Mouse (Mus musculus) Patski (cell line): Measurements from ENCODE around the gene Tnfrsf13c. TPM values are rescaled to one million over a fixed set of nuclear protein-coding genes. Genes with fewer than 3 reads are reported as not detected.

ENCODE experiments used
- ATAC-seq: fragments of 100-300 bp; one replicate; pipeline ENCODE4 v1.8.0; 2021
- CTCF ChIA-PET: fragments of 350-600 bp; sonication (Branson Sonifier 250); formaldehyde crosslinking; loops from one replicate; lab custom pipeline; 2022; ENCODE audit warnings: inconsistent platforms; lab: Charles Lee
- POLR2A ChIA-PET: fragments of 350-600 bp; sonication (Branson Sonifier 250); formaldehyde crosslinking; loops from one replicate; lab custom pipeline; 2022; ENCODE audit warnings: antibody characterized with exemption, inconsistent platforms; lab: Charles Lee
- DNase-seq: peaks from one replicate; pipeline ENCODE4 v3.0.0-alpha.2; 2011; ENCODE audit warnings: low read depth, low spot score
- H3K27me3 ChIP-seq: fragments of 371-371 bp; one replicate; pipeline ENCODE4 v1.5.1; 2021
- CTCF ChIP-seq: fragments of 100-300 bp; IDR thresholded peaks from one replicate; pipeline ENCODE4 v1.5.1; 2021
- in situ Hi-C: fragments of 300-500 bp; cut with MboI; formaldehyde crosslinking; loops from 3 replicates; pipeline ENCODE4 v1.11.1; 2018; ENCODE audit warnings: low pct_unique_long_range_greater_than_20kb, mixed read lengths
- polyA plus RNA-seq: library from polyadenylated mRNA; unstranded; gene quantifications from one replicate; pipeline ENCODE4 v1.2.3, GENCODE M21; 2021

Gene Tnfrsf13c
- polyA plus RNA-seq: 0.03 TPM

DNA sequence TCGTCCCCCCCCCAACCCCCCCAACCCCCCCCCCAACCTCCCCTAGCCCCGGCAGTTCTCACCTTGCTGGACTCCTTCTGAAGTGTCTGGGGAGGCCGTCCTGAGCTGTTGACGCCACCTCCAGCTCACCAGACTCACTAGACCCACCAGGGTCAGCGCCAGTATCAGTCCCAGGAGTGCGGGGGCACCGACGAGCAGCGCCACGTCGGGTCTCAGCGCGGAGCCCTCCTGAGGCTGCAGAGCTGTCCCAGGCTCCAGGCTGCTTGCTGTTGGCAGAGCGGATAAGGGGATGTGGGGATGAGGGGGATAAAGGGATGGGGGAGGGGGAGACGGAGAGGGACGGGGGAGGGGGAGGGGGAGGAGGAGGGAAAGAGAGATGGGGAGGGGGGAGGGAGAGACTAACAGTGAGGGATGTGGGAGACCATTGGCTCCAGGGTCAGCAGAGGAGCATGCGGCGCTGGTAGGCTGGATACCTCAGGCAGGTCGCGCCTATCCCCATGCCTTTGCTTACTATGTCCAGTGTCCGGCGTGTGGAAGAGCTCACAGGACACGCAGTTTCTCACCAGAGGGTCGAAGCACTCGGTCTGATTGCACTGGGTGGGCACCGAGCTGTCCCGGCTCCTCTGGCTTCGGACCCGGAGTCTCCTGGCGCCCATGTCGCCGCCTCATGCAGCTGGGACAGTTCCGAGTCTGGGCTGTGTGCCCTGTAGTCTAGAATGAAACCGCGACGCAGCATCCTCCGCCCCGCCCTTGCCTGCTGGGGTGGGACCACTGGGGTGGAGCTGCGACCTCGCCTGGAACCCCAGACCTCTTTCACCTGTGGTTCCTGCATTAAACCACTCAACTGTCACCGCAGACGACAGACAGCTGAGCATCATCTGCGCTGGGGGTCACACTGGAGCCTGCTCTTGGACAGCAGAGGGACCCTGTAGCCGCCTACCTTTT is at the start of gene Tnfrsf13c:
TSS of gene Tnfrsf13c (minus strand) at position 713 of the 945 bp plus-strand sequence.
- ATAC-seq (no peak), DNase-seq (no peak)
- no peak for TF ChIP-seq CTCF
- CTCF ChIA-PET: no interaction called here
- POLR2A ChIA-PET: no interaction called here
- in situ Hi-C loops: no loop called here
- peaks cover 11% of the 10 kb centered on the region for H3K27me3 ChIP-seq

DNA sequence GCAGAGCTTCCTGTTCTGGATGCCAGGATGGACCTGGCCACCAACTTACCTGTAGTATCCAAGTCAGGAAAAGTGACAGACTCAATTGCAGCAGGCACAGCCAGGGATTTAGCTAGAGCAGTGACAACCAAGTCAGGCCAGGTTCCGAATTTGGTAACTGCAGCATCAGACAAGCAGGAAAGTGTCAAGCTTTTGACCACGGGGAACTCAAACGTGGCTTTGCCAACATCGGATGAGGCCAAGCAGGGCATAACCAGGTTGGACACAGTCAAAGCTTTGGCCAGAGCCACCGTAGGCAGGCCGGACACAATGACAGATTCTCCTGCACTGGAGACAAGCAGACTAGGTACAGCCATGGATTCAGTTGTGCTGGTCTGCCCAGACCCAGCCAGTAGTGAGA is 48.1 kb upstream of the Tnfrsf13c start:
- ChIA-PET POLR2A (no interaction called here), CTCF (interaction anchor here (1.1 to 2.4 kb wide), 4 partner anchors 8 to 15 kb away, joined by 3 to 16 read pairs (median 4); no protein-coding TSS in a partner anchor)
- no peak for TF ChIP-seq CTCF
- peaks cover 38% of the 10 kb centered on the region for H3K27me3 ChIP-seq
- DNase-seq (no peak), ATAC-seq (no peak)
- in situ Hi-C loops: no loop called here

DNA sequence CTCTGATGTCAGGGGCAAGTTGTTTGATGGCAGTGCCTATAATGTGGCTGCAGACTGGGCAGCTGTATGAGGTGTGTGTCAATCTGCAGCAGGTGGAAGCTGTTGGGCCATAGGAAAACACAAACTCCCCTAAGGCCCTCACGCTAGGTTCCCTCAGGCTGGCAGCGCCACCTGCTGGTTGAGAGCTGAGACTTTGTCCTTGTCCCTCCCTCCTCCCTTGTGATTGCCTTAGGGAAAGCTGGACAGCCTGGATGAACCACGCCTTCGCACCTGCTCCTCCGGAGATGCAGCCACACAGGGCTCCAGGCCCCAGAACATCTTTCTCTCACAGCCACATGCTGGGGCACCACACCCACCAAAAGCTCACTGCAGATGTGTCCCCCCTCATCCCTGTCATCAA is 47.0 kb upstream of the Tnfrsf13c start:
- peaks cover 27% of the 10 kb centered on the region for H3K27me3 ChIP-seq
- in situ Hi-C loops: no loop called here
- ATAC-seq (no peak), DNase-seq (no peak)
- no peak for TF ChIP-seq CTCF
- POLR2A ChIA-PET: no interaction called here
- CTCF ChIA-PET: interaction anchor here (0.8 to 2.4 kb wide), 9 partner anchors 9 to 110 kb away, joined by 3 to 16 read pairs (median 4); partner anchors contain the start of gene Wbp2nl

DNA sequence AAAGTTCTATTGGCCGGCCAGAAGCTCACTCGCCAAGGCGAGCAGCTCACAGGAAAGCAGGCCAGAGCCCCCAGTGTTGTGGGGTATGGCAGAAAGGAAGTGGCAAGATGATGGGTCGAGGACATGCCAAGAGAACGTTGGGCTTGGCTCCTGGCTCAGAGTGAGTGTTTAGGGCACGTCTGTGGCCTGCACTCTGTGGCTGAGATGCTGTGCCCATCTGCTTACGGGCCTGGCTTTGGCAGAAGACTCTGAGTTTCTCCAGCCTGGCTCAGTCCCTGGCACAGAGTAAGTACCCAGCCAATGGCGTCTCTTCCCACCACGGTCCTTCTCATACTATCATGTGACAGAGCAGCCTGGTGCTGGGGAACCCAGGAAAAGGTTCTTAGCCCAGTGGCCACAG is 44.6 kb upstream of the Tnfrsf13c start:
- peaks cover 13% of the 10 kb centered on the region for H3K27me3 ChIP-seq
- in situ Hi-C loops: no loop called here
- no peak for TF ChIP-seq CTCF
- ChIA-PET CTCF (no interaction called here), POLR2A (no interaction called here)
- ATAC-seq (no peak), DNase-seq (no peak)

DNA sequence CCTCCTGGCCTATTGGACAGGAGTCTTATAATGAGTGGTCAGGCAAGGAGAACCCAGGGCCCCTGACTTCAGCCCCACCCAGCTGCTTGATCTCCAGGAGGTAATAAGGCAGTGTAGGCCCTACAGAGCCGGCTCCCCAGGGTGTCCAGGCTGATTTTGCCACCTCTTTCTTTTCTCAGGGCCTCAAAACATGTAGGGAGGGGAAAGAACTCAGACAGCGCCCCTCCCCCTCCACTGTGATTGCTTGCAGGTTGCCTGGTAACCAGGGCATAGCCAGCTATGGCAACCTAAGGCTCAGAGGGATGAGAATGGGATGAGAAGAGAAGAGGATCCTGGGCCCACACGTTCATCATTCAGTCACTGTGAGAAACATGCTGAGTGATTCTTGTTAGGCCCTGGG is 44.0 kb upstream of the Tnfrsf13c start:
- ChIA-PET CTCF (no interaction called here), POLR2A (no interaction called here)
- ATAC-seq: no peak
- H3K27me3 ChIP-seq: peaks cover 7% of the 10 kb centered on the region
- no peak for DNase-seq
- in situ Hi-C loops: no loop called here
- TF ChIP-seq CTCF: no peak

DNA sequence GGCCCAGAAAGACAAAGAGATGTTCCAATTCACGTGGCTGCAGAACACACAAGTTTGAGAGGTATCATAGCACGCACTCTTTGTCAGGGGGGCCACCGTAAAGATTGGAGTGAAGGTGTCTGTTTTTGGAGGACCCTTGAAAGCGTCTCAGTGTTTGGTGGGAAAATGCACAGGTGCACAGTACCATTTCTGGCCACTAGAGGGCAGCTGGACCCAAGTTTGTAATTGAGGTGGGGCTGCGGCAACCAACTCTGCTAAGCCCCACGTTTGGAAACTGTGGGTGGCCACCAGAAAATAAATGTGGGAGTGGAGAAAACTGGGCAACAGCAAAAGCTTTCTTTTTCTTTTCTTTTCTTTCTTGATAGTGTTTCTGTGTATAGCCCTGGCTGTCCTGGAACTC is 42.2 kb upstream of the Tnfrsf13c start:
- DNase-seq (no peak), ATAC-seq (no peak)
- peak; percentile 91 for TF ChIP-seq CTCF
- ChIA-PET POLR2A (no interaction called here), CTCF (interaction anchor here (0.9 to 2.6 kb wide), 4 partner anchors 9 to 303 kb away, joined by 3 to 9 read pairs (median 3); partner anchors contain the start of gene Sept3)
- peaks cover 7% of the 10 kb centered on the region for H3K27me3 ChIP-seq
- in situ Hi-C loops: no loop called here

DNA sequence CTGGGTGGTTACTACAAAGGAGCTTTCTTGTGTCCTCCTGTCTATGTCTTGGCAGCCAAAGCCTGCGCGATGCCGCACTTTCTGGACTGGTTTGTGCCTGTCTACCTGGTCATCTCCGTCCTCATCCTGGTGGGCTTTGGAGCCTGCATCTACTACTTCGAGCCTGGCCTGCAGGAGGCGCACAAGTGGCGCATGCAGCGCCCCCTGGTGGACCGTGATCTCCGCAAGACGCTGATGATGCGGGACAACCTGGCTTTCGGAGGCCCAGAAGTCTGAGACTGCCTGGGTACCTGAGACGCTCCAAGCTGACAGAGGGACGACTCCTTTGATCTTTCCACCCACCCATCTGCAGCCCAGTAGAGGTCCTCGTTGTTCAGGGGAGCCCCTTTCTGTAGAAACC is 35.3 kb upstream of the Tnfrsf13c start:
- peaks cover 19% of the 10 kb centered on the region for H3K27me3 ChIP-seq
- CTCF ChIA-PET: interaction anchor here (1.0 to 1.6 kb wide), 2 partner anchors 12 to 85 kb away, joined by 3 to 4 read pairs; no protein-coding TSS in a partner anchor
- ATAC-seq (no peak), DNase-seq (no peak)
- TF ChIP-seq CTCF: peak; percentile 98
- in situ Hi-C loops: no loop called here
- POLR2A ChIA-PET: no interaction called here

DNA sequence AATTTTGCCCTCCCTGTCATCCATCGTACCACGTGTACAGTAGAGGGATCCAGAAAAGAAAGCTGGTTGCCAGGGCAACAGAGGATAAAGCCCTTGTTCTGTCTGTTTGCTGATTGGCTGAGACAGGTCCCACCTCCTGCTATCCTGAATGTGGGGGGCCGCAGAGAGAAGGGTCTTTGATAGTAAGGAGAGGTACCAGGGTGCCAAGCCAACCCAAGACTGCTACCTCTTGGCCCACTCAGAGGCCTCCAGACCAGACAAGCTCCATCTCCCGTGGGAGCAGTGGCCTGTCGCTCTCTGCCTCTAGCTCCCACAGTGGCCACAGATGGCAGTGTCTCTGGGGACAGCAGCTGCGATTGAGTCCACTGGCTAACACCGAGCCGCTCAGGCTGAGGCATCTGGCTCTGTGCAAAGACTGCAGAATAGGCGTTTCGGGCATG is 31.8 kb upstream of the Tnfrsf13c start:
- ATAC-seq: no peak
- DNase-seq: no peak
- ChIA-PET CTCF (no interaction called here), POLR2A (no interaction called here)
- in situ Hi-C loops: no loop called here
- peaks cover 18% of the 10 kb centered on the region for H3K27me3 ChIP-seq
- no peak for TF ChIP-seq CTCF

DNA sequence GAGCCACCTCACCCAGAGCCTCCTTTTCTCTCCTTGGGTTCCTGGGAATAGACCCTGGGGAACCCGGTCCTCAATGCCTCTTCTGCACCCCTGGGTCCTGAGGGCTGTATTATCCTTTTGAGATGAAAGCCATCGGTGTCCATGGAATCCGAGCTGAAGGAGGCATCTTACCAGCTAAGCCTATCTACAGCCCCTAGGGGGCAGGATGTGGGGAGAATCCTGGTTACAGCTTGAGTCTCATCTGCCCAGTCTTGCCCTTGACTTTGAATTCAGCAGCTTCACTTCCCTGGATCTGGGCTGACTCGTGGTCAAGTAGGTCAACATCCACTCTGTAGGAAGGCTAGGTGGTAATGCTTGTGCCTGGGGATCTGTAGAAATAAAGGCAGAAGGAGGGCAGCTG is 31.1 kb upstream of the Tnfrsf13c start:
- in situ Hi-C loops: no loop called here
- TF ChIP-seq CTCF: peak; percentile 31
- ChIA-PET POLR2A (no interaction called here), CTCF (no interaction called here)
- no peak for ATAC-seq
- DNase-seq: no peak
- H3K27me3 ChIP-seq: peaks cover 18% of the 10 kb centered on the region

DNA sequence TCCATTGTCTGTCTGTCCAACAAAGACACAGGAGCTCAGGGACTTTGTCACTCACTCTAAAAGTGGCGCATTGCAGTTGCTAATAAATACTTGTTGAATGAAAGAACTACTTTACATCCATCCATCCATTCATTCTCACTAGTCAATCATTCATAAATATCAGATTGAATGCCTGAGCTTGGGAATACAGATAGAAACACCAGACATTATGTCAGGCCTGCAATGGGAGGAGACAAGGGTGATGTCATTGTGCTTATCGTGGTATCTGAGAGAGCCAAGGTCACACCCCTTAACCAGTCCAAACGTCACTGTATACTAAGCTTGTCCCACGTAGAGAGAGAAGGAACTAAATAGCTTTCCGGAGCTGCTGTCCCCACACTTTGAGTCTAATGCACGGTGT is 27.9 kb upstream of the Tnfrsf13c start, which contains the start of gene 1500009C09Rik:
TSS of gene 1500009C09Rik (plus strand) at position 301 of the 400 bp plus-strand sequence.
- in situ Hi-C loops: no loop called here
- DNase-seq (no peak), ATAC-seq (no peak)
- H3K27me3 ChIP-seq: peaks cover 12% of the 10 kb centered on the region
- POLR2A ChIA-PET: no interaction called here
- CTCF ChIA-PET: interaction anchor here (1.0 to 1.6 kb wide), 3 partner anchors 15 to 187 kb away, joined by 3 to 4 read pairs (median 3); no protein-coding TSS in a partner anchor
- no peak for TF ChIP-seq CTCF

DNA sequence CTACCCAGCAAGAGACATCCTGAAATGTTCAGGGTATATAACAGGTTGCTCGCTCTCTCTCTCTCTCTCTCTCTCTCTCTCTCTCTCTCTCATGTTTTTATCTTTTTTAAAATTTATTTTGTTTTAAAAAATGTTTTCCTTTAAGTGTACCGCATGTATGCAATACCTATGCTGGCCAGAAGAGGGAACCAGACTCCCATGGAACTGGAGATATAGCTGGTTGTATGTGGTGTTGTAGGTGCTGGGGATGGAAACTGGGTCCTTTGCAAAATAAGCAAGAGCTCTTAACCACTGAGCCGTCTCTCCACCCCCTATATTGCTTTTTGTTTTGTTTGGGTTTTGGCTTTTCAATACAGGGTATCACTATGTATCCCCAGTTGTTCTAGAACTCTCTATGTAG is 27.4 kb upstream of the Tnfrsf13c start:
- no peak for ATAC-seq
- no peak for DNase-seq
- ChIA-PET POLR2A (no interaction called here), CTCF (interaction anchor here (1.0 to 1.6 kb wide), 2 partner anchors 15 to 187 kb away, joined by 3 to 4 read pairs; no protein-coding TSS in a partner anchor)
- TF ChIP-seq CTCF: peak; percentile 60
- peaks cover 12% of the 10 kb centered on the region for H3K27me3 ChIP-seq
- in situ Hi-C loops: no loop called here
